Mouse (Mus musculus): ENCODE results near the gene Adcy7.

GRCm38 (mm10) chr8:88328689-88329088 lies 56.5 kb downstream of the Adcy7 start:
- no peak for TF ChIP-seq CTCF (IDR thresholded peaks at IDR 0.05; ENCODE audit: low read depth)
- TF ChIP-seq EP300 (IDR thresholded peaks at IDR 0.05; ENCODE audit: low read depth): no peak

All from liver, embryonic 14.5 days (tissue).